Mouse (Mus musculus) embryonic facial prominence, embryonic 12.5 days (tissue): ENCODE results near the gene Olfr881. TPM values are rescaled to one million over a fixed set of nuclear protein-coding genes. Genes with fewer than 3 reads are reported as not detected.

Source experiments
- ATAC-seq: fragments of 200-750 bp; cut with Nextera tagmentation; 2 replicates; pipeline ENCODE4 v1.8.0; 2017; ENCODE audit not compliant: insufficient number of reproducible peaks, insufficient read depth, low FRiP score, low TSS enrichment
- H3K27ac ChIP-seq: fragments of 300-500 bp; sonication (generic); 2 replicates; pipeline ENCODE4 v1.5.1; 2016; ENCODE audit warnings: mild to moderate bottlenecking
- H3K27me3 ChIP-seq: fragments of 300-500 bp; sonication (generic); 2 replicates; pipeline ENCODE4 v1.6.1; 2016; ENCODE audit warnings: mild to moderate bottlenecking, moderate library complexity
- H3K36me3 ChIP-seq: fragments of 300-500 bp; sonication (generic); 2 replicates; pipeline ENCODE4 v1.6.1; 2016; ENCODE audit warnings: mild to moderate bottlenecking
- H3K4me1 ChIP-seq: fragments of 300-500 bp; sonication (generic); 2 replicates; pipeline ENCODE4 v1.6.1; 2016
- H3K4me2 ChIP-seq: fragments of 300-500 bp; sonication (generic); replicated peaks from 2 replicates; pipeline ENCODE4 v1.6.1; 2016; ENCODE audit warnings: mild to moderate bottlenecking, moderate library complexity
- H3K4me3 ChIP-seq: fragments of 300-500 bp; sonication (generic); 2 replicates; pipeline ENCODE4 v1.5.1; 2016; ENCODE audit warnings: mild to moderate bottlenecking
- H3K9ac ChIP-seq: fragments of 300-500 bp; sonication (generic); 2 replicates; pipeline ENCODE4 v1.6.1; 2016; ENCODE audit warnings: mild to moderate bottlenecking, moderate library complexity
- H3K9me3 ChIP-seq: fragments of 300-500 bp; sonication (generic); 2 replicates; pipeline ENCODE4 v1.6.1; 2016; ENCODE audit warnings: mild to moderate bottlenecking, moderate library complexity
- WGBS: fragments of 180-500 bp; shearing (Covaris S2); methylation state at CpG from one replicate; pipeline ENCODE4 v1.1.7; 2016; 5-methylcytosine and 5-hydroxymethylcytosine counted together
- polyA plus RNA-seq: library from polyadenylated mRNA; unstranded; fragments of >200 nt; fragmentation: Nextera tagmentation; extraction: Ambion mirVana; gene quantifications from 2 replicates; pipeline ENCODE4 v1.2.1, GENCODE M21; 2016

Gene Olfr881
- polyA plus RNA-seq = not detected in 2 replicates

- no peaks in the 10 kb centered on the region for H3K9me3 ChIP-seq
- H3K27me3 ChIP-seq = no peaks in the 10 kb centered on the region
- no peak within 1 kb of the TSS for H3K9ac ChIP-seq
- no peak within 1 kb of the TSS for H3K4me2 ChIP-seq
- H3K27ac ChIP-seq = no peak within 1 kb of the TSS
- H3K4me1 ChIP-seq = no peaks in the 10 kb centered on the region
- no peak within 1 kb of the TSS for H3K4me3 ChIP-seq
- ATAC-seq = no peak
- H3K36me3 ChIP-seq = no peaks in the 10 kb centered on the region
Measured at GRCm38 (mm10) chr9:37991525-37991924, at the start of gene Olfr881. Gene Olfr881, plus strand, starts transcription at chr9:37991825.

GRCm38 (mm10) chr9:37998581-37999204 is 7.1 kb downstream of the Olfr881 start:
- no peak overlapping the region for H3K4me2 ChIP-seq
- 47% methylated on average over 2 of the region's 2 CpGs for WGBS
- no peak overlapping the region for H3K9ac ChIP-seq
- no peaks in the 10 kb centered on the region for H3K27me3 ChIP-seq
- H3K27ac ChIP-seq = no peak overlapping the region
- no peaks in the 10 kb centered on the region for H3K36me3 ChIP-seq
- ATAC-seq = no peak
- H3K4me1 ChIP-seq = no peaks in the 10 kb centered on the region
- no peak overlapping the region for H3K4me3 ChIP-seq
- H3K9me3 ChIP-seq = no peaks in the 10 kb centered on the region

- Histone ChIP-seq H3K4me1 (no peaks in the 10 kb centered on the region), H3K27ac (no peak overlapping the region), H3K27me3 (no peaks in the 10 kb centered on the region), H3K4me3 (no peak overlapping the region), H3K9me3 (no peaks in the 10 kb centered on the region), H3K4me2 (no peak overlapping the region), H3K36me3 (no peaks in the 10 kb centered on the region), H3K9ac (no peak overlapping the region)
- no peak for ATAC-seq
- whole genome bisulfite sequencing = 54% methylated on average over 1 of the region's 1 CpGs
Measured at GRCm38 (mm10) chr9:38000021-38000420, 8.4 kb downstream of the Olfr881 start.

- Histone ChIP-seq H3K9me3 (no peaks in the 10 kb centered on the region), H3K27me3 (no peaks in the 10 kb centered on the region), H3K9ac (no peak within 1 kb of the TSS), H3K27ac (no peak within 1 kb of the TSS), H3K4me2 (no peak within 1 kb of the TSS), H3K36me3 (no peaks in the 10 kb centered on the region), H3K4me1 (no peaks in the 10 kb centered on the region), H3K4me3 (no peak within 1 kb of the TSS)
- 78% methylated on average over 1 of the region's 1 CpGs for WGBS
- no peak for ATAC-seq
Measured at GRCm38 (mm10) chr9:38025508-38025907, 33.9 kb downstream of the Olfr881 start, which contains the start of gene Olfr883. Gene Olfr883, plus strand, starts transcription at chr9:38025808.

Other genes starting within 250 kb of the Olfr881 start
- not detected in 2 replicates for gene Olfr874, start 246.7 kb upstream of the Olfr881 start, polyA plus RNA-seq
- not detected in 2 replicates for gene Olfr875, start 220.0 kb upstream of the Olfr881 start, polyA plus RNA-seq
- not detected in 2 replicates for gene Olfr876, start 188.8 kb upstream of the Olfr881 start, polyA plus RNA-seq
- not detected in 2 replicates for gene Olfr877, start 137.6 kb upstream of the Olfr881 start, polyA plus RNA-seq
- not detected in 2 replicates for gene Olfr145, start 95.1 kb upstream of the Olfr881 start, polyA plus RNA-seq
- not detected in 2 replicates for gene Olfr878, start 74.0 kb upstream of the Olfr881 start, polyA plus RNA-seq
- not detected in 2 replicates for gene Olfr883, start 34.0 kb downstream of the Olfr881 start, polyA plus RNA-seq
- gene Olfr884, start 54.7 kb downstream of the Olfr881 start, polyA plus RNA-seq = not detected in 2 replicates
- not detected in 2 replicates for gene Olfr885, start 69.5 kb downstream of the Olfr881 start, polyA plus RNA-seq
- gene Olfr887, start 92.2 kb downstream of the Olfr881 start, polyA plus RNA-seq = not detected in 2 replicates
- not detected in 2 replicates for gene Olfr888, start 116.3 kb downstream of the Olfr881 start, polyA plus RNA-seq
- gene Olfr889, start 123.4 kb downstream of the Olfr881 start, polyA plus RNA-seq = 0.10 TPM in 2 replicates
- not detected in 2 replicates for gene Olfr890, start 150.7 kb downstream of the Olfr881 start, polyA plus RNA-seq
- gene Olfr891, start 189.0 kb downstream of the Olfr881 start, polyA plus RNA-seq = not detected in 2 replicates
- gene Olfr893, start 216.5 kb downstream of the Olfr881 start, polyA plus RNA-seq = not detected in 2 replicates
- gene Olfr894, start 226.2 kb downstream of the Olfr881 start, polyA plus RNA-seq = not detected in 2 replicates